Mouse (Mus musculus): Measurements from ENCODE around the gene Pop5. TPM values are rescaled to one million over a fixed set of nuclear protein-coding genes. Genes with fewer than 3 reads are reported as not detected.

Pop5 gene
- total RNA-seq, 4 experiments from 2014 or later: 72.0 to 91.4 (median 77.3) TPM

GRCm38 (mm10) chr5:115214864-115215263 is 20.8 kb upstream of the Pop5 start:
- peak; percentile 46 to 69 for DNase-seq (ENCODE audit: low spot score in 2 of 2)

- DNase-seq (ENCODE audit: low spot score in 2 of 2): no peak
These were observed 20.1 kb upstream of the Pop5 start for GRCm38 (mm10) chr5:115215273-115216185.

DNA sequence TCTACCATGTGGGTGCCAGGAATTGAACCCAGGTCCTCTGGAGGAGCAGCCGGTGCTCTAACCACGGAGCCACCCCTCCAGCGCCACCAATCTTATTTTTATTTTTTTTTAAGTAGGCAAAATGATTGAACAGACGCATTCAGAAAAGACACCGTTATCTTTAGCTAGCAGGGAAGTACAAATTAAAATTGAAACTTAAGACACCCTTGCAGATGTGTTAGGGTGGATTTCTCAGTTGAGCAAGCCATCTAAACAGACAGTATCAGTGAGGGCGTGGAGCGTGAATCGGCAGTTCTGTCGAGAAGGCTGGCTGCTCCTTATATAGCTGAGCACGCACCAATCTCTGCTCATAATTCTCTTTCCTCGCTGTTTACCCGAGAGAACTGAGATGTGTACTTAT is 17.6 kb upstream of the Pop5 start:
- DNase-seq (ENCODE audit: low spot score in 2 of 2): no peak

GRCm38 (mm10) chr5:115220931-115221640 is 14.6 kb upstream of the Pop5 start:
- peak; percentile 39 to 71 for DNase-seq (ENCODE audit: low spot score in 2 of 2)

DNA sequence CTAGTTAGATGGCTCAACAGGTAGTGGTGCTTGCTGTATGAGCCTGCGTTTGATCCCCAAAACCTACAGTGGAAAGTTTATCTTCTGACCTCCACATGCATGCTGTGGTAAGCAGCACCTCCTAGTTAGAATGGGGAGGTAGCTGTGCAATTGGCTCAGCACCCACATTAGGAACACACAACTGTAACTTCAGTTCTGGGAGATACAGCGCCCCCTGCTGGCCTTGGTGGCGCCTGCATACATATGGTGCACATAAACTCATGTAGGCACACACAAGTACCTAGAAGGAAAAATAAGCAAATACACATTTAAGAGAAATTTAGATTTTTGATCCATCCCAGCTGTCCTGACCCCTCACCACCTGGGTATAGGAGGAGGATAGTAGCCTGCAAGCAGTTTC is 13.2 kb upstream of the Pop5 start:
- DNase-seq (ENCODE audit: low spot score in 2 of 2): no peak

DNA sequence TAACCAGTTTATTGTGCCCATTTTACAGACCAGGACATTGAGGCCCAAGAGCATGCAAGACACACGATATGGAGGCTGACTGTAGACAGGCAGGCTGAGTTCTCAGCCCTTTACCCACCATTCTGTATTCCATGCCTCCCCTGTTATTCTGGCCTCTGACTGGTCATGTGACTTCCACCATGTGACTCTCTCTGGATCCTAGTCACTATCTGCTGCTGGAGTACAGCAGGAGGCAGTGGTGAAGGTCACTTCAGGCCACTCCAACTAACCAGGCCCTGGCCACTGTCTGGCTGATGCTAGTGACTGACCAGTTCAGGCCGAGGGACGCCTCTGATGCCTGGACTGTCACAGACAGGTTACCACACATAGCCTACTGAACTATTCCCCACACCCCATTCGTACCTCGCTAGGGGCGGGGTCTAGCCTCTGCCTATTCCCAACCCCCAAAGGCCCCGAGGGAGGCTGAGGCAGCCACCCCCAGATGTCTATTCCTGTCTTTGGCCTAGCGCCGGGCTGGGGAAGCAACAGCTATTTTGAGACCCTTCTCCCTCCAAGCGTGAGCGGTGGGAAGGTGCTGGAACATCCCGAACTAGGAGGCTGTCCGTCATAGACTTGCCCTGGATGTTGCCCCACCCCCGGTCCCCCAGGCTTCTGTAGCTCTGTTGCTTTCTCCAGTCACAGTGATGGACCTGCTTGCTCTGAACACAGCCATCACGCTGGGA is 4.6 kb upstream of the Pop5 start:
- DNase-seq (ENCODE audit: low spot score in 2 of 2): peak; percentile 32 to 80

- DNase-seq (ENCODE audit: low spot score in 2 of 2): peak in 1 of 2 experiments; percentile 27
These were observed 4.0 kb upstream of the Pop5 start for GRCm38 (mm10) chr5:115231552-115232120.

- DNase-seq (ENCODE audit: low spot score in 2 of 2): no peak
These were observed 3.1 kb upstream of the Pop5 start for GRCm38 (mm10) chr5:115232516-115232915.

DNA sequence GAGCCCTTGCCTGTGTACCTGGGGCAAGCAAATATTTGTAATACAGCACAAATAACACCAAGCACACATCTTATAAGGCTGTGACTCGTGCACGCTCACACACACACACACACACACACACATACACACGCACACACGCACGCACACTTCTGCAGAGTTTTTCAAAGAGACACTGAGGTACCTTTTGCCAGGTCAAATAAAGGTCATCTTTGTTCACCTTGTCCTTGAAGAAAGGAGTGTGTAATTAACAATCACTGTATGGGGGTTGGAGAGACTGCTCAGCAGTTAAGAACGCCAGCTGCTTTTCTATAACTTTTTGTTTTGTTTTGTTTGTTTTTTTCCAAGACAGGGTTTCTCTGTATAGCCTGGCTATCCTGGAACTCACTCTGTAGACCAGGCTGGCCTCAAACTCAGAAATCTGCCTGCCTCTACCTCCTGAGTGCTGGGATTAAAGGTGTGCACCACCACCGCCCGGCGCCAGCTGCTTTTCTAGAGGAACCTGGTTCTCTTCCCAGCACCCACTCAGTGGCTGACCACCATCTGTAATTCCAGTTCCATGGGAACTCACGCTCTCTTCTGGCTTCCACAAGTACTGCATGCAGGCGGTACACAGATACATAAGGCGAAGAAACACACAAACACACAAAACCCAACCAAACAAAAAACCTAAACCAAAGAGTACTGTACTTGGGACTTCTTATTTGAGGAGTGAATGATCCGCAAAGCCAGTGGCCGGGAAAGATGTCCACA is 2.4 kb upstream of the Pop5 start:
- no peak for DNase-seq (ENCODE audit: low spot score in 2 of 2)

DNA sequence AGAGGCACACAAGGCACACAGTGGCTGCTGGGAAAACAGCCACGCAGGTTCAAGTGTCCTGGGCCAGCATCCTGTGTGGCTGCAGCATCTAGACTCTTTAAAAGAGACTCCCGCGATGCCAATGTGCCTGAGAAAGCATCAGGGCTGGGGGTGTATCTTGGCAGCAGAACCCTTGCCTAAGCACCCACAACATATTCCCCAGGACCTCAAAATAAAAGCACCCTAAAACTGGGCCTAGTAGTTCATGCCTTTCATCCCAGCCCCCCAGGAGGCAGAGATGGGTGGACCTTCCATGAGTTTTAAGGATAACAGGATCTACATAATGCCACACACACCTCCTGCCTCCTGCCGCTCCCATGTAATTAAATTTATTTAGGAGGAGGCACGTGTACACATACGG is 1.1 kb upstream of the Pop5 start:
- DNase-seq (ENCODE audit: low spot score in 2 of 2): peak in 1 of 2 experiments; percentile 64

DNA sequence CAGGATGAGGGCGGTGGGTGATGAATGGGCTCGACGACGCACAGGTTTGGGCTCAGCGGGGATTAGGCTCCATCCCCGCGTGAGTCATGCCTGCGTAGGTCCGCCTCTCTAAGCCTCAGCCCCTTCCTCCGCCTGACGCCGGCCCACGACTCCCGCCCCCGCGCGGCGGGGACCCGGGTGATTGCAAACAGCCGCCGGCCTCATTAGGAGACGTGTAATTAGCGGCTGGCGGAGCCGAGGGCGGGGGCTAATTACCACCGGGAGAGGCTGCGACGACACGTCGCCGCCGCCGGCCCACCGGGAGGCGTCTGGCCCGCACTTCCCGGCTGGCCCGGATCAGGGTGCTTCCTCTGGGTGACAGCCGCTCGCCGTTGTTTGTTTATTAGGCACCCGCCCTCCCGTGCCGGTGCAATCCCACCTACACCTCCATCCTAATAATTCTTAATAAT is 289 bp upstream of the Pop5 start:
- peak; percentile 72 to 81 for DNase-seq (ENCODE audit: low spot score in 2 of 2)

DNA sequence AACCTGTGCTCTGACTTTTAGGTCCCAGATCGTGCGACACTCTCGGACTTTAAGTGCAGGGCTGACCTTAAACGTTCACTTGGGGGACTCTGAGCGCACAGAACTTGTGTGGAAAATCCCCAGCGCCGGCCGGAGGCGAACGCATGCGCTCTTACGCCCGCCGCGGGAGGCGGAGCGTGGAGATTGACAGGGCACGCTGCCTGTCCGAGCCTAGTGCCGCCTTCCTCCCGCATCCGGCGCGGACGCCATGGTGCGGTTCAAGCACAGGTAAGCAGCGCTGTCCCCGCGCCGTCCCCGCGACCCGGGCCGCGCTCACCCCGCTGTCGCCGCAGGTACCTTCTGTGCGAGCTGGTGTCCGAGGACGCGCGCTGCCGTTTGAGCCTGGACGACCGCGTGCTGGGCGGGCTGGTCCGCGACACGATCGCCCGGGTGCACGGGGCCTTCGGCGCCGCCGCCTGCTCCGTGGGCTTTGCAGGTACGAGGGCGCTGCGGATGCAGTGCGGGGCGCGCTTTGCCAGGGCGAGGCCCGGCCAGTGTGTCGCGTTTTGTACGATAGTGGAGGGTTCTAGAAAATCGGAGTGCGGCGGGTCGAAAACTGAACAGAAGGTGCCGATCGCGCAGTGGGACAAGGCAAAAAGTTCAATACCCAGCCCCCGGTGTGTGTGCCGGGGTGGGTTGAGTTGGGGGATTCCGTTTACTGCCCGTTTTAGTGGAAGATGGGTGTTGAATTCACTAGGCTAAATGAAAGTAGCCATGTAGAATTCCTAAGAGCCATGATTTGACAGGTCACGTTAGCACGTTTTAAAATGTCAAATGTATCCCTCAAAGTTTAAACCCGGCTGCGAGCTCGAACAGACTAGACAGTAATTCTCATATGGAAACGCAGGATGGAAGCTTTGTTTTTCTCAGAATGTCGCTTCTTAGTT is 2.4 kb downstream of the Pop5 start:
- DNase-seq (ENCODE audit: low spot score in 2 of 2): peak; percentile 80 to 86

DNA sequence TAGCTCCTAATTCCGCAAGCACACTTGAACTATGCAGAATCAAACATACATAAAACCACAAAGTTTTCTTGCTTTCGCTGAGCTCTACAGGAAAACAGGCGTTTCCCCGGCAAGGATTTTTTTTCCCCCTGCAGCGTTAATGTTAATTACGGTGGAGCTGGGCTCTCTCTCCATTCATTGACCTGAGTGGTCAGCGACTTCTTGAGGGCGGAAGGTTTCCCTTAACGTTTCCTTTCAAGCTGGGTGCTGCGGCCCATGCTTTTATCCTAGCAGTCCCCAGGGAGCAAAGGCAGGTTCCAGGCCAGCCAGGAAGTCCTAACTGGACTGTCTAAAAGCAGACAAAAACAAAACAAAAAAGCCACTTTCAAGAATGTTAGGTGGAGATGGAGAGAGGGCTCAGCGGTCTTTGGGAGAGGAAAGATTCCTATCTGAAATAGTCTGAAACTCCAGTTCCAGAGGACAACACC is 3.1 kb downstream of the Pop5 start:
- DNase-seq (ENCODE audit: low spot score in 2 of 2): no peak

- peak in 1 of 2 experiments; percentile 71 for DNase-seq (ENCODE audit: low spot score in 2 of 2)
These were observed 4.6 kb downstream of the Pop5 start for GRCm38 (mm10) chr5:115240191-115240590.

GRCm38 (mm10) chr5:115255472-115255871 is 19.8 kb downstream of the Pop5 start:
- DNase-seq (ENCODE audit: low spot score in 2 of 2): no peak

- DNase-seq (ENCODE audit: low spot score in 2 of 2): no peak
These were observed 21.4 kb downstream of the Pop5 start for GRCm38 (mm10) chr5:115256909-115257546.

DNA sequence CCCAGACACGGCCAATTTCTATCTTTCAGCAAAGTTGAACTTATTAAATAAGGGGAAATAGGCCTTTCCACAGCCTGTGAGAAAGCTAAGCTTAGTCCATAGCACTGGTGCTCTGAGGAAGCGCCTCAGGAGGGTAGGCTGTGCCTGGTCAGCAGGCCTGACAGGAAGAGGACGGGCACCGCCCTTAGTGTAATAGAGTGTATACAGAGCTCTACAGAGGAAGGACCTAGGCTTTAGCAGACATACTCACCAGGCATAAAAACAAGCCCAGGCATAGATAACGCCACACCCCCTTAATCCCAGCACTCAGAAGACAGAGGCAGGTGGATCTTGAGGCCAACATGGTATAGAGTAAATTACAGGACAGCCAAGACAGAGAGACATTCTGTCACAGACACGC is 24.7 kb downstream of the Pop5 start:
- DNase-seq (ENCODE audit: low spot score in 2 of 2): no peak

- no peak for DNase-seq (ENCODE audit: low spot score in 2 of 2)
These were observed 25.5 kb downstream of the Pop5 start for GRCm38 (mm10) chr5:115261141-115261540.

GRCm38 (mm10) chr5:115261880-115262279 is 26.2 kb downstream of the Pop5 start:
- DNase-seq (ENCODE audit: low spot score in 2 of 2): no peak
